Mouse (Mus musculus): ENCODE measurements around the gene Rnf144b.

Rnf144b gene

DNA sequence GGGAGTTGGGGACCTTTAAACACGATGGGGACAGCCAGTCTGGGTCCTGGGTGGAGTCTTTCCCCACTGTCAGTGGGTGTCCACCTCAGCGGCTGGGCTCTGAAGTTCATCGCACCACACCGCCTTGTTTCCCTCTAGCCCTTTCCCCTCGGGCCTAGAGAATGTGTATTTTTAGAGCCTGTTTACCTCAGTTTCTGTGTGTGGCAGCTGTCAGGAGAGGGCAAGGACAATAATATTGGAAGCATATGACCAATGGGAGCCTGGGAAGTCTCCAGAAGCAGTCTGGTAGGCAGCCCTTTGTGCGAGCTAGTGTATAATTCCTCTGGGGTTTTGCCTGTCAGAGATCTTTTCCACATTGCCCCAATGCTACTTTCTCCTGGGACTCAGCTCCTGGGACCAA, 95.9 kb downstream of the Rnf144b start:
- DNase-seq (ENCODE audit: low spot score in 2 of 2), result no peak

DNA sequence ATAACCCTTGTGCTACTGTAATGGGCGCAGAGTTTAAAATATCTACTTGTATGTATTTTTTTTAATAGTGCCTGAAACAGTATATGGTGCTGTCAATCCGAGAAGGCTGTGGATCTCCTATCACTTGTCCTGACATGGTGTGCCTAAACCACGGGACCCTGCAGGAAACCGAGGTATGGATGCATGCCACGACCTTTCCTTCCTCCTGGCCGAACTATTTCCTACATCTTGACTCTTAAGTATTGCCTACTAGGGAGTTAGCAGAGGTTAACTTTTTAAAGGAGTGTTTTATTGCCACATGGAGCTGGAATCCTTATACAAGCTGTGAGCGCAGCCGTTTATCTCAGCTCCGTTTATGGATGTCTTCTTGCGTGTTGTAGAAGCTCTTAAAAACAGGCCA, 98.0 kb downstream of the Rnf144b start:
- DNase-seq (ENCODE audit: low spot score in 2 of 2), result no peak

DNA sequence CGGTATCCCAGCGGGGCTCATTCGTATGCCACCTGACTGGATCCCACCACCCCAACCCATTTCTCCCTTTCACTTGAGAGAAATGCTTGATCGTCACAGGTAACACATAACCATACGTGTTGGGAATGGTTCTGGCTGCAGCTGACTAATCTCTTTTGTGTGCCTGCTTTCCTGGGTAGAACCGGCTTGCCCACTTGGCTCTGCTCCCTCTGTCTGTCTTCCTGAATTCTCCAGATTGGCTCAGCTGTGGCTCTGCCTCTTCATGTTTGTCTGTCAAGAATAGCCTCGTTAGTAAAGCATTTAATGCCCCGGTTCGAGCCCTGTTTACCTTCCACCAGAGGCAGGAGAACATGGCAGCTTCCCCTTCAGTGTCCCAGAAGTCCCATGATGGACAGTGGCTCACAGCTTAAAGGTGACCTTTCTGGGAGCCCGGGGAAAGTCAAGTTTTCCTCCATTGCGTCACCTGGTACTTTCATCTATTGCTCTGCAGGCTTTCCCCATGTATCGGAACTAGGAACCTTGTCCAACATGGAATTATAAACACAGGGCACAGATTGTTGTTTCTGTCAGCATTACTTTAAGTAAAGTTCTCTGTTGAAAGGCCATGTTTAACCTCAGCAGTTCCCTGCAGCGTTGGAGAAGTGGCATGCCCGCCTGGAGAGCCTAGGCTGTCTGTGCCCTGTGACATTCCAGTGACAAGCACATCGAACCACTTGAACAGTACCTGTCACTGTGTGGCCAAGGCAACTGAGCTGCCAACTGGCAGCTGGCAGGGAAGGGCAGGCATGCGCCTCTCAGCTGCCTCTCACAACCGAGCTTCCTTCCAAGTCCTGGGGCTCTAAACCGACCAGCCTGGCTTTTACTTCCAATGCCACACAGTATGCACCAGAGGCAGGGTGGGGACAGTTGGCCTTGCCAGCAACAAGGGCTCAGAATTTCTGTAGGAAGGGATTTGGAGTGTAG, 101.4 kb downstream of the Rnf144b start:
- peak in 1 of 2 experiments; percentile 29 for DNase-seq (ENCODE audit: low spot score in 2 of 2)

DNA sequence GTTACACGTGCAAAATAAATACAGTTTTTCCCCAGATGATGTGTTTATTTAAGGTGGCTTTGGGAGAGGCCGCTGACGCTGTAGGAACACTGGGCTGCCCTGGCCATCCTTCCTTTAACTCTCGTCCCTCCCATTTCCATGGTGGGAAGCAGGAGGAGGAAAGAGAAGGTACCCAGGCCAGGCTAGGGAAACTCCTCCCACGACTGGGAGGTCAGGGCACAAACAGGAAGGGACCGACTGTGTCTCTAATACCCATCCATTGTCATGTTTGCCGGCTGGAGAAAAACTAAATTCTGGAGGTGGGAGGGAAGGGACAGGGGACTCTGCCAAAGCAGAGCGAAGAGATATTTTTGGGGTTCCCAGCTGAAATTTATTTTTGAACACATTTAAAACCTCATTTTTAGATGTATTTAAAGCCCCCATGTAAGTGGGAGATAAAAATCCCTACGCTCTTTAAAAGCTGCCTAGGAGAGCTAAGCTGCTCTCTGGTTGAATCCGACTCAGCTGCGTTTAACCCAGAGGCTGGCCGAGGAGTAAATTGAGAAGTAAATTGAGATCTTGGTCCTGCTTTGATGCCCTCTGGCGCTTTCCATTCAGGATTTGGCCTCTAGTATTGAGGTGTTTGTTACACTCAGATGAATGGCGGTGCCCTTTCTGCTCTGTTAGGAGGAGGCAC, 102.3 kb downstream of the Rnf144b start:
- DNase-seq (ENCODE audit: low spot score in 2 of 2), result no peak

DNA sequence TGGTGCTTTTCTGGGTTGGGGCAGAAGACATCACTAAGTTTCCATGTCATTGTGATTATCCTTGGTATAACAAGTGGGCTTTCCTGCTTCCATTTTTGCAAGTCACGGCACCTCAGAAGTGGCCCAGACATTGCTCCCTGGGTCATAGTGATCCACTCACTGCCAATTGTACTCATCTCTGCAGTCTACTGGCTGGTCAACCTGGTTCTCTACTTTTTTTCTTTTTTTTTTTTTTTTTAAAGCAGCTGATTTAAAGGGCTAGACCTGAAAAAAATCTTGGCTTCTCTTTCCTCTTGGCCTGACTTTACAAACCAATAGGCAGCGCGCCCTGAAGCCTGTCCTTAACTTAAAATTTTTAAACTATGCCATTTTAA, 102.9 kb downstream of the Rnf144b start:
- no peak for DNase-seq (ENCODE audit: low spot score in 2 of 2)

DNA sequence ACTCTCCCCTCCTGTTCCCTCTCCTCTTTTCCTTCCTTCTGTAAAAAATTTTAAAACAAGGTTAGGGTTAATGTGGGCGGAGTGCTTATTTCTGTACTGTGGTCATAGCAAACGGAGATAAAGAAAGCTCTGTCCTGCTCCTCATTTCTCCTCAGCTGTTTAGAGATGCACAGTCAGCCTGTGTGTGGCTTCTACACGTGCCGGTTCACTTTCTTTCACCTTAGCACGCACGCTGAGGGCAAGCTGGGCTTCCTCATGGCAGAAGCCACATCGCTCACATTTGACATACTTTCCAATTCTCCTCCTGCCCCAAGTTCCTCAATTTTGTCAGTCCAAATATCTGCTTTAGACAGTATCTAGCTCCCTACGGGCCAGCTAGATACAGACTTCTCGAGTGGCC, 103.3 kb downstream of the Rnf144b start:
- DNase-seq (ENCODE audit: low spot score in 2 of 2), result no peak

DNA sequence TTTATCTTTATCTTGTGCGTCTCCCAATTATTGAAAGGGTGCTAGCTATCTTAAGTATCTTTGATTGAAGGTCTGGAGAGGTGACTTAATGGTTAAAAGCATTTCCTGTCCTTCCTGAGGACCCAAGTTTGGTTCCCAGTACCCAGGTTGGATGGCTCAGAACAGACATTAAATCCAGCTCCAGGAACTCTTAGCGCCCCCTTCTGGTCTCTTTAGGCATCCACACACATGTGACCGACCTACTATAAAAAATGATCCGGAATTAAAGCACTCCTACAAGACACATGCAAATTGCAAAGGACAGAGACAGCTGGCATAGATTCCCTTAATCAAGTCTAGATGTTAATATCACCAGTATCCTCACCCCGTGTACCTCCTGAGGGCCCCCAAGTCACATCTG, 104.1 kb downstream of the Rnf144b start:
- no peak for DNase-seq (ENCODE audit: low spot score in 2 of 2)

DNA sequence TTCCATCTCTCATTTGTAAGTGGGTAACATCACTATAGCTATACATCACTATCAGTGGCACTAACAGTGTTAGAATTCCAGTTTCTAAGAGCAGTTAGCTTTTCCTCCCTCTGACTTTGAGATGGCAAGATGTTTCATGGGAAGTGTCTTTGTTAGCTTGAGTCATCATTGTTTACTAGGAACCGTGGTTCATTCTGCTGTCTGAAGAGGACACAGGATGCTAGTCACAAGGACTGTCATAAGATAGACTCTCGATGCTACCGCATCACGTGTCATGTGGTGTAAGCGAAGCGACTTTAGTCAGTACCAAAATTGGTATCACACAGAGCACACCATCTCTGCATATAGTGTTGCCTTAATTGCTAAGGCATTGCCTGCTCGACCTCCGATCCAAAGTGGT, 105.7 kb downstream of the Rnf144b start:
- DNase-seq (ENCODE audit: low spot score in 2 of 2), result no peak

DNA sequence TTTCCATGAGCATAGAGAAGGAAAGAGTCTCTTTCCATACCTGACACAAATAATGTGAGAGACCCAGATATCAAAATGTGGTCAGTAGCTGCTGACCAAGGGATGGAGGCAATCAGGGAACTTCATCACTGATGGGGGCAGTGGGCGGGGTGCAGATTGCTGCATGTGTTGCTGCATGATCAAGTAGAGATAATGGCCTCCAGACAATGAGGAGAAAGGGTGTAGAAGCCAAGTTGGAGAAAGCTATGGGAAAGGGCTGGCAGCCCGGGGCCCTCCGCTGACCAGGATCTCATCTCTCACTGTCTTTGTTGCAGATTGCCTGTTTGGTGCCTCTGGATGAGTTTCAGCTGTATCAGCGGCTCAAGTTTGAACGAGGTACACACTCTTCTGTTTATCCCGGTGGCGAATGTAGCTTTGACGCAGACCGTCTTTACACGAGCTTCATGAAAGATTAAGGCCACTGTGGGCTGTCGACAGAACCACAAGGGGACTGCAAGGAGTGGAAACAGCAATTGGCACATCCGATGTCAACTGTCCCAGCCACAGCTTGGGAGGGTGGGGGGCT, 106.3 kb downstream of the Rnf144b start:
- DNase-seq (ENCODE audit: low spot score in 2 of 2), result no peak

DNA sequence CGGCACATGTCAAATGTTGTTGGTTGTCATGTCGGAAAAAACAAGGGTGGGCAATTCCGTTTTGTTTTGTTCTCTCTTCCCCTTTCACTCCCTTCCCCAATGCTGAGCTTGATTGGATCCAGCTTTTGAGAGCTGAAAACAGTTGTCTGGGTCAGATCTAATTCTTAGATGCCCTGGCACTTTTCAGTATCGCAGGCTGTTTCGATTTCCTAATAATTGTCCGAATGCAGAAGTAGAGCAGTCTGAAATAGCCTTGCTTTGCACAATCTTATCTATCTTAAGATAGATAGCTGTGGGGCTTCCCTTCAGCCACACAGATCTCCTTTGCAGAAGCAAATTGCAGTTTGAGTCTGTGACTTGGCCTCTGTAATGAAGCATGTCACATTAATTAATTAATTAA, 109.7 kb downstream of the Rnf144b start:
- DNase-seq (ENCODE audit: low spot score in 2 of 2), result no peak

DNA sequence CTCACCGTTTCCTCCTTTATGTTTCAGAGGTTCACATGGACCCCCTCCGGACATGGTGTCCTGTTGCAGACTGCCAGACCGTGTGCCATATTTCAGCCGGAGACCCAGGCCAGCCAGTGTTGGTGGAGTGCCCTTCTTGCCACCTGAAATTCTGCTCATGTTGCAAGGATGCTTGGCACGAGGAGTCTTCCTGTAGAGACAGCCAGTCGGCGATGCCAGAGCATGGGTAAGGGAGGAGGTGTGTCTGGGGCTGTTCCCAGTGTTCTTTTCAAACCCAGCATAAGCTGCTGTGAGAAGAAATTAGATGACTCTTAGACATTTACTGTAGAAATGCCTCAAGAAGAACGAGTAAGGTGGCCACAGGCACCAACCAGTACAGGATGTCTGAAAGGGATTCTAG, 114.9 kb downstream of the Rnf144b start:
- no peak for DNase-seq (ENCODE audit: low spot score in 2 of 2)

DNA sequence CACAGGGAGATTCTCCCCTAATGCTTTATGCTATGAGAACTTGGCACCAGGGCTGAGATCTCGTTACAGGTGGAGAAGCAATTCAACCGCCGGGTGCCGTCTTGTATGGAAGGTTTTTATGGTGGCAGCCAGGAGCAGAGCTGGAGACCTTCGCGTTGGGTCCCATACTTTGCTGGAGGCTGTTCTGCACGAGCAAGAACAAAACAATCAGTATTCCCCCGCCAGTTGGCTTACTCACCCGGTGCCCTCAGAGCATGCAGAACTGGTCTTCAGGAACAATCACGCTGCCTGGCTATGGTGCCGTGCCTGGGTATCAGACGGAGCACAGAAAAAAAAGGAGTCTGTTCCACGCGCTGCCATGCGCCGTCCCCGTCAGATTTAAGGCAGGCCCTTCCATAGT, 115.7 kb downstream of the Rnf144b start:
- no peak for DNase-seq (ENCODE audit: low spot score in 2 of 2)

DNA sequence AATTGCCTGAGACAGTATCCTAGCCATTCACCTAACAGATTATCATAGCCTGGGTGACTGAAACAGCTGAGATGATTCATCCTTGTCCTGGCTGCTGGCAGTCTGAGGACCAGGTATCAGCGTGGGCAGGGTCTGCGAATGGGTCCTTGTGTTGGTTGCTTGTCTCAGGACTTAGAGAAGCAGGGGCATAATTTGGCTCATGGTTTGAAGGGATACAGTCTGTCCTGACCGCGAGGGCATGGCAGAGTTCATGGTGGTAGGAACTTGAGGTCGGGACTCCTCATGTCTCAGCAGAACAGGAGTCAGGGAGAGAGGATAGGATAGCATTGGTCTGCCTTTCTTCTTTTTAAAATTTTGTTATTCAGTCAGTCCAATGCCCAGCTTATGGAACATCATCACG, 121.1 kb downstream of the Rnf144b start:
- DNase-seq (ENCODE audit: low spot score in 2 of 2), result no peak

DNA sequence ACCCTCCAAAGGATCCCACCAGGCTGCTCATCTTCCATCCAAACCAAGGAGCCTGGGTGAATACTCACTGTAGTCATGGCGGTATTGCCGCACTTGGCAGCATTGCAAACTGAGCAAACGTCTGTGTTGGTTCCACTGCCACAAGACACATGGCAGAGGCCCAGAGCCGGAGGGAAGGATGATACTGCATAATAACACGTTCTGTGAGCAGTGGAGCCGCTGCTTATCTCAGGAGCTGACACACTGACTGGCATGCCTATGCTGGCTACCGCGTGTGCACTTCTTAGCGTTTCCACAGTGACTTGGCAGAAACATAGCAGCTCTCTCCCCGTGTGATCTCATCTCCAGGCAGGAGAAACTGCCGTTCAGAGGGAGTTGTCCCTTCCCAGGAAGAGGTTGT, 122.3 kb downstream of the Rnf144b start:
- DNase-seq (ENCODE audit: low spot score in 2 of 2), result peak; percentile 66 to 72

DNA sequence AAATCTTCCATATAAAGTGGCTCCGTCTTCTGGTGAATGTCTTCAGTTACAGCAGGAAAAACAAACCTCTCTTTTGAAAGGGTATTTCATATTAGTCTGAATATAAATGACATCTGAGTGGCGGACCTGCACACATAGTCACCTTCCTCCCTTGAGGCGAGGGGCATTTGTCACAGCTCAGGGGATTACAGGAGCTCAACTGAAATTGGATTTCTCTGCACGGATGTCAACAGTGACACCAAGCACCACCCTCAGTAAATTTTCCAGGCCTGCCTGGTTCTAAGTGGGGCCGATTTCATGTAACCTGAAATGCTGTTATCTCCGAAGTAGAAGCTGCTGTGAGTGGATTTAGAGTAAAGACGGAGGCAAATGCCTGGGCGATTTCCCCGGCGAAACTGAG, 124.0 kb downstream of the Rnf144b start:
- DNase-seq (ENCODE audit: low spot score in 2 of 2), result no peak

DNA sequence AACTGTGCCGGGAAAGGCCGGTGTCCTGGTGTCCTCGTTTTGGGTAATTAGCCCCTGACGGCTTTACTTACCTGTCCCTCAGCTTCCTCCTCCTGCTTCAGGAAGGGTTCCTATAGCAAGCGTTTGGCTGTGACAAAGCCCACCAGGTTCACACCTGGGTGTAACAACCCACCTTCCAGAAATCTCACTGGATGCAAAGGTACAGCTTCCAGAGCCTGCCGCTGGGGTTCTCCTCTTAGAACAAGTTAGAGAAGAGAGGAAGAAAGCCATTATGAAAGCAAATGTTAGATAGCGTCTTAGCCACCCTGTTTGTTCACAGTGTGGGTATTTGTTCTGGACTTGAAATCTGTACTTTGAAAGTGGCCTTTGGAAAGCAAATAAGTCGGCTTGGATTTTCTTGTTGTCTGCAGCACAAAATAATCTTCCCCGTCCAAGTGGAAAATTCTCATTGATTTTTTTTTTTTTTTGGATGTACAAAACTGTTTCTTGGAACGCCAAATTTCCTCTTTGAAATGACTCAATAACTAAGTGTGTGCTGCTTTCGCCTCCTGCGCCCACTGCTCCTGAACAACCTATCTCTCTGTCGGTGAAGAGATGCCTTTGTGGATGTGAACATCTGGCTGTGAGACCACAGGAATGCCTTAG, 124.8 kb downstream of the Rnf144b start:
- DNase-seq (ENCODE audit: low spot score in 2 of 2), result no peak

DNA sequence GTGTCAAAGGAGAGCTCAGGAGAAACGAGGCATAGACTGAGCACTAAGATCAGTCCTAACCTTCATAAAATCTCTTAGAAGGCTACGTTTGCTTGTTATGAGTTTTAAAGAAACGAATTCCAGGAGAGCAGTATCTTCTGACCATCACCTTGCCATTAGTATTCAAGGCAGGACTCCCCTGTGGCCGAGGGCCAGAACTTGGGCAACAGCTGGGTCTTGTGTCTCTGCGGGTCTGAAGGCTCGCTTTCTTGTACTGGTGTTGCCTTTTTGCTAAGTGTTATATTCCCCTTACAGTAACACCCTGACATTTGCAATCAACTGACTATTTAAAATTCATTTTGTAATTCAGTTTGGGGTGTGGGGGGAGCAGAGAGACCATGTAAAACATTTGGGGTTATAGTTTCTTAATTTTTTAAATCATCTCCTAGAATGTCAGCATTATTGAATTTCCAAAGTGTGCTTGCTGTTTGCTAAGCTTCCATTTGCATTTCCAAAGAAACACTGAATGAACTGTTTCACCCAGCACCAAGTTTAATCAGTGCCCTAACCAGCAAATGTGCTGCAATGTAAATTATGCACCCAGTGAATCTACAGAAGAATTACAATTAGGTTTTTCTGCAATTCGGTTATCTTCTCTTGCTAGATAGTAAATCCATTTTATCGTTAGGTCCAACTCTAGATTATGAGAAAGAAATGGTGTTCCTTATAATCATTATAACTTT, 126.0 kb downstream of the Rnf144b start:
- no peak for DNase-seq (ENCODE audit: low spot score in 2 of 2)

DNA sequence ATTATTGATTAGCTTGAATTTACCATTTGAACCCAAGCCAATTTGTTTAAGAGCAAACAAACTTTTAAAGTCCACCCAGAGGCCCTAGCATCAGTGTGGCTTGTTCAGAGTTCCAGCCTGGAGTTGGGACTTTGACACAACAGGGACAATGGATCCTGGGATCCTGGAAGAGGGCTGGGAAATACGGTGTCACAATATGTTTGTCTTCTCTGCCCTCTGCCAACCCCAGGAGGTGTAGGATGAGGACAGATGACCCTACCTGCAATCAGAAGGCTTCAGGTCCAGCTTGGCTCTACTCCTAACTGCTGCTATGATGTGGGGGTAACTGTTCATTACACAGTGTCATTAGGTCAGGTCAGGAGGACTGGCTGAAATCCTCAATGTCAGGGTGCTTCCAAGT, 128.2 kb downstream of the Rnf144b start:
- DNase-seq (ENCODE audit: low spot score in 2 of 2), result no peak

DNA sequence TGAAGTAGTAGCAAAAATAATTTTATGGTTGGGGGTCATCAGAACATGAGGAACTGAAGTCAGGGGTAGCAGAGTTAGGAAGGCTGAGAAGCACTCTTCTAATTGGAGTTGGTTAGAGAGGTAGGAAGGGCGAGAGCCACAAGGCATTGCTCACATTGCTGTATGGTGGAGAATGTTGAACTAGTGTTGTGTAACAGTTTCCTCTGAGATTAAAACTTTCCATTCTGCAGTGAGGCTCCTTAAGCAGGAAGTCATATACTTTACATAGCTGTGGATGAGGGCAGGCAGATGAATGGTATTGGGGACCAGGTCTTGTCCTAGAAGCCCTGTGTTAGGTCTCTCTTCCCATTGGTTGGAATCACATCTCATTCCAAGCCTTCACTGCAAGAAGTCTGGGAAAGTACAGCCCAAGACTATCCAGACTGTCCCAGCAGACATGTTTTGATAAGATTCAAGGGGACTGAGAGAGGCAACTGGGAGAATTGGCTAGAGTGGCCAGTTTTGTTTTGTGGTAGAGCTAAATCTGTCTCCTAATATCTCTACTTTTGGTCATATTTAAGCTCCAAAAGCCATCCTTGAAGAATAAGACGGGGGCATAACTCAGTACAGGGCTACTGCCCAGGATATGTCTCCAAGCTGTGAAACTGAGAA, 128.8 kb downstream of the Rnf144b start:
- DNase-seq (ENCODE audit: low spot score in 2 of 2), result no peak

DNA sequence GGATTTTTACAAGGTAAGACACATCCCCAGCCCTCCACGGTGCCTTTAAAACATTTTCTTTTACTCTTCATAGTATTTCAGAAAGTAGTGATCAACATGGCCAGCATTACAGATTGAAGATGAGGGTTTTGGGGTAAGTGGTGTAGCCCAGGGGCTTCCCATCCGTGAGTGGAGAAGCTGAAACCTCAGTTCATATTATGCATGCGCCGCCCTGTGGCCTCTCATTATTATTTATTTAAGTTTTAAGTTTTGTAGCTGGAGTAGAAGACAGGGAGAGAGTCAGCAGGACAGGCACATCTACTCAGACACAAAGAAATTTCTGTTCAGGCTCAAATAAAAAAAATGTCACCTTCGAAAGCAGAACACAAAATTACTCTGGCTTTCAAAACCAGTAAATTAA, 131.3 kb downstream of the Rnf144b start:
- DNase-seq (ENCODE audit: low spot score in 2 of 2), result no peak

DNA sequence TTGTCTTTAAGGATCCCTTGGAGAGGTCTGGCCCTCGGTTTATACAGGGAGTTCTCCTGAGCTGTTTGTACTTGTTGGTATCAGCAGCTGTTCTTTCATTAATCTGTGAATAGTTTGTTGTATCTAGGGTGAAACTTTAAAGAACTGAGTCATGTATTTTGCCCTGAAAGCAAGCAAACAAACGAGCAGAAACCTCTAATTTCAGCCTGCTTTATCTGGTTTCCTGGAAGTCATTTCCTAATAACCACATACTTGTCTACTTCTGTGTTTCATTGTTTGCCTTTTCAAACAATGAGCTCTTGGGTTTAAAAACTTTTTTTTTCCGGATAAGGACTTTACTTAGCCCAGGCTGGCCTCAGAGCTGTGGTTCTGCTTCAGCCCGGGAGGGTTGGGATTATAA, 136.8 kb downstream of the Rnf144b start:
- DNase-seq (ENCODE audit: low spot score in 2 of 2), result no peak
